Mouse (Mus musculus): ENCODE measurements around the gene Rsu1.
"Not testable (repeated sequence)": the region's sequence is repeated elsewhere in the genome, so short reads cannot be mapped to it uniquely, and the experiment has no call there.

The Rsu1 gene

DNA sequence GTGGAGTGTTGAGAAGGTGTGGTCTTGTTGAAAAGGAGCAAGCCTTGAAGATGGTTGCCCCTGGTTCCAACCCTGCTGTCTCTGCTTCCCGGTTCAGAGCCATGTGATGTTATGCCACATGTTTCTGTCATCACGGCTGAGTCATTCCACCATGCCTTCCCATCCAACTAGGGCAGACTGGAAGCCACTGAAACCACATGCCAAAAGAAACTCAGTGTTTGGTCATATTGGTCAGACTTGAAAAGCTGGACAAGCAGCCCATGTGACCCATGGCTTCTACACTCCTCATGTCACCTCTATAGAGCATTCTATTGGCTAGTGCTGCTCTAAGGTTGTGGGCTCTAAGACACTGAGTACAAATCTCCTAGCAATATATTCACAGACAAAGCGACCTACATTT lies 41.5 kb downstream of the Rsu1 start:
- in situ Hi-C loops (cut with MboI, MseI): no loop called here

- in situ Hi-C loops (cut with MboI, MseI): no loop called here
These were observed 45.2 kb downstream of the Rsu1 start for GRCm38 (mm10) chr2:13226031-13226430.

DNA sequence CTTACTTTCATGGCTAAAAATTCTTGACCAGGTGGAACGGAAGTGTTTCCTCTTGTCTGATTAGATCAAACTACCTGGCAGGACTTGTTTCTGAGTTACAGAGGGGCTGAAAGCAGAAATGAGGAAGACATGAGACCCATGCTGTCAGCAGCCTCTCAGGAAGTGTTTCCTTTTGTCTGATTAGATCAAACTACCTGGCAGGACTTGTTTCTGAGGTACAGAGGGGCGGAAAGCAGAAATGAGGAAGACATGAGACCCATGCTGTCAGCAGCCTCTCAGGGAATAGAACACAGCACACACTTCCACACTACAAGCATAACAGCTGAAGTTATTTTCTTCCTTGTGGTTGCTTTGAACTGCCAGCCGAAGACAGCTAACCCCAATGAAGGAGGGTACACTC lies 46.7 kb downstream of the Rsu1 start:
- in situ Hi-C loops (cut with MboI, MseI): no loop called here

DNA sequence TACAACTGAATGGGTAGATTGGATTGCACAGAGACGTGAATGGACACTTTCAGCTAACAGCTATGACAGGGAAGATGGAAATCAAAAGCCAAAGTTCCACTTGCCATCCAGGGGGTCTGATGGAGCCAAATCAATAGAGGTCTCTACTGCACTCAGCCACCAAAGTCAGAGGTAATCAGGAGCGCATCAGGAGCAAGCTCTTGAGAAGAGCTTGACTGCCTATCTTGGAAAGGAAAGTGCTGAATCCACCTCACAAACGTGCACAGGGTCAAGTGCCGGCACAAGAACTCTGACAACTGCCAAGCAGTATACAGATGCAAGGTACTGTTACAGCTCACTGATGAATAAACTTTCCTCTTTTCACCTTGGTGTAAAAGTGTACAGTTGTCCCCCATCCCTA lies 47.8 kb downstream of the Rsu1 start:
- in situ Hi-C loops (cut with MboI, MseI): no loop called here

- in situ Hi-C loops (cut with MboI, MseI): no loop called here
These were observed 51.1 kb downstream of the Rsu1 start for GRCm38 (mm10) chr2:13220141-13220540.

GRCm38 (mm10) chr2:13218112-13218511 lies 53.1 kb downstream of the Rsu1 start:
- in situ Hi-C loops (cut with MboI, MseI): no loop called here

DNA sequence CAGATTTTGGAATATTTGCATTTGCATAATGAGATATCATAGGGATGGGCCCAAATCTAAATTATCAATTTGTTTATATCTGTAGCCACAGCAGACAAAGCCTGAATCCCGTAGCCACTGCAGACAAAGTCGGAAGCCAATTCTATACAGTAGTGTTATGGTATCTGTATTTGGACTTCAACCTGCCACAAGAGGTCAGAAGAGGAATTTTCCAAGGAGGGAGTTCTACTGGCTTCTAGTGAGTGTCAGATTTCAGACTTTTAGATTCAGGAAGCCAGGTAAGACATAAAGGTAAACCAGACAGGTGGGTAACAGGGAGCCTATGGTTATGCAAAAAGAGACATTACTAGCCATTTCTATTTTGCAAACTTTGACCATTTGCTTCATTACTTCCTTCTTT lies 64.4 kb downstream of the Rsu1 start:
- in situ Hi-C loops (cut with MboI, MseI): no loop called here

GRCm38 (mm10) chr2:13206367-13206766 lies 64.8 kb downstream of the Rsu1 start:
- in situ Hi-C loops (cut with MboI, MseI): no loop called here

DNA sequence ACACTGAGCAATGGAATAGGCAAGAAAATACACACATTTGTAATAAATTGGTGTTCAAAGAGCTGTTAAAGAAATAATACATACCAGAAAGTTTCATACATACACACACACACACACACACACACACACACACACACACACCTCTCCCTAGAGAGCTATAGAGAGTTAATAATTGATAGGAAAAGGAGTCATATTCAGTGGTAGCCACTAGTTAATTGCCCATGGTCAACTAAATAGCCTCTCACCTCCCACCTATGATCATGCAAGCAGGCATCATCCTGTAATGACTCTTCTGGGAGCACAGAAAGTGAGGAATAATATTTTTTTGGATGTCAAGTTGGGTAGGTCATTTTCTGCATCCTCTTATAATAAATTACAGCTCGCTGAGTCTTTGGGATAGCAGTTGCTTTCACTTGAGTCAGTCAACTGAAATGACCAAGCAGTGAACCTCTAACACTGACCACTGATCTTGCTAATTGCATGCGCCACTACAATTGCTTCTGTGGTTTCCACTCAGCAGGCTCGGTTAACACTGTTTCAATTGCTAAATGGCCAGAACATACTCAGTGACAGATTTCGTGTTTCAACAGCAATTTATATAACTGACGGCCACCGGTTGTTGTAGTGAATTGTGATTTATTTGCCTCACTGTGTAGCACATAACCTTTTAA lies 68.3 kb downstream of the Rsu1 start:
- in situ Hi-C loops (cut with MboI, MseI): no loop called here

DNA sequence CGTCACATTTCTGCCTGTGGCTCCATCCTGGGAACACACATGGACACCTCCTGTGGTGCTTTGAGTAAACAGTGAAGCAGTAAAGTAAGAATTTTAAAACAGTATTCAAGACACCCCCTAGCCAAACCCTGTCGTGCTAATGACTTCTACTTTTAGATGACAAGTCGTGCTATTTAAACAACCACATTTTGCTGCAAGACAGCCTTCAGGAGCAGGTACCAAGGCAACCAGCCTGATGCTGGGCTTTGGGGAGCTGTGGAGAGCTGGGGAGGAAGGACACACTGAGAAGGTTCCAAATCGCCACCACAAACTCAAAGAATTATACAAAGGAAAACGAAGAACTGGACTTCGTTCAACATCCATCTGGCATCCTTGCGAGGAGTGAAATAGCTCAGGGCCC lies 71.5 kb downstream of the Rsu1 start:
- in situ Hi-C loops (cut with MboI, MseI): no loop called here

DNA sequence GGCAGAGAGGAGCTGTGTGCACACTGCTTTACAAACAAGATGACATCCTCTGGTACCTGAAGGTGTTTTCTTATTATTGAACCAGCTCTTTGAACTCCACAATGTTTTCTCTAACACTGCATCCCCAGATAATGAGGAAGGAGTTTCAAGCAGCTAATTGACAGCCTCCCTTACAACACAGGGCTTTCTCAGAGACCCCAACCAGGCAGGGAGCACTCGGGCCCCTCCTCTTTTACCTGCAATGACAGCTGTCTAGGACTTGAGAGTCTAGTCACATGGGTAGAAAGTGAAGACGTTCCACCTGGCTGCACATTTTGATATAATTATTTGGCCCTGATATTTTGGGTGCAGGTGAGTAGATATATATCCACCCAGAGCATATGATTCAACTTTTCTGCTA lies 72.2 kb downstream of the Rsu1 start:
- in situ Hi-C loops (cut with MboI, MseI): no loop called here

DNA sequence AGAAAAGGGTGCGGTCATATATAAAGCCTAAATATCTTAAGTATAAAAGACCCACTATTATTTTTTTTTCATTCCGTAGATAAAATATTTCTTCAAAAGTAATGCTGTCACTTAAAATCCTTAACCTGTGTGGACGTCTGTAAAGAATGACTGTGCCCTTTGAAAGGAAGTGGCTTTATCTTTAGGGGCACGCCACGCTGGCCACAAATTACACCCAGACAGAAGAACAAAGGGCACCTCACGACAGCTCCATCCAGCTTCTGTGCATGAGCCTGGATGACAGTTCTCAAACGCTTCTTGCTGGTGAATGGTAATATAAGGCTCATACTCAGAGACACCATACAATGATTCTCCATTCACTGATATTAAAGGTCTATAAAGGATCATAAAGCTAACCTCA lies 75.7 kb downstream of the Rsu1 start:
- in situ Hi-C loops (cut with MboI, MseI): no loop called here

DNA sequence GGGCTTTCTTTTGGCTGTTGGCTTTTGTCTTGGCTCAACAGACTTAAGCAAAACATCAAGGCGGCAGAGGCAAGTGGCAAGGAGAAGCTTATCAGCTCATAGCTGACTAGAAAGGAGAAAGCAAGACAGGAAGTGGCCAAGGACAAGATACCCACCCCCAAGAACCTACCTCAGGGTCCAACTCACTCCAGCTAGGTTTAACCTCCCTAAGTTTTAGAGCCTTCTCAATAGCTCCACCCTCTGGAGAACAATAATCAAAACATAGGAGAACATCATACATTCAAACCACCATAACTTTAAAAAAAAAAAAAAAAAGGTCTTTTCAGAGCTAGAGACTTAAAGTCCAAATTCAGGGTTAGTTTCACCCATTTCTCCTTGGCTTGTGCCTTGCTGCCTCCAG lies 79.1 kb downstream of the Rsu1 start:
- in situ Hi-C loops (cut with MboI, MseI): no loop called here

DNA sequence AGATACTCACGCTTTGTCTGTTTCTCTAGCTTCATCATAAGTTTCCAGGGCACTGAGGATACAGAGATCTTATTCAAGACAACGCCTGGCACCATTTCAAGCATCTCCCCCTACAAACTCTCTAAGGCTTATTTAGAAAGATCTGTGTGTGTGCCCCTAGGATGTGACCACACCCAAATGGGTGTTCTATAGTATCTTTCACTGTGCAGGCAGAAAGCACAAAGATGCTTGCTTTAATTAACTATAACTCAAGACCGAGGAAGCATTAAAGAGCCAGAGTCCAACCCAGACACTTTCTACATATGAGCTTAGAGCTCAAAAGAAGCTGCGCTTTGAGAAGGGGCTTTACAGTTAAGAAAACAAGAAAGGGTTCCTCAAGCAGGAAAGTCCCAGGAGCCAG lies 80.4 kb downstream of the Rsu1 start:
- in situ Hi-C loops (cut with MboI, MseI): no loop called here

GRCm38 (mm10) chr2:13188831-13189495 lies 82.3 kb downstream of the Rsu1 start:
- in situ Hi-C loops (cut with MboI, MseI): no loop called here

DNA sequence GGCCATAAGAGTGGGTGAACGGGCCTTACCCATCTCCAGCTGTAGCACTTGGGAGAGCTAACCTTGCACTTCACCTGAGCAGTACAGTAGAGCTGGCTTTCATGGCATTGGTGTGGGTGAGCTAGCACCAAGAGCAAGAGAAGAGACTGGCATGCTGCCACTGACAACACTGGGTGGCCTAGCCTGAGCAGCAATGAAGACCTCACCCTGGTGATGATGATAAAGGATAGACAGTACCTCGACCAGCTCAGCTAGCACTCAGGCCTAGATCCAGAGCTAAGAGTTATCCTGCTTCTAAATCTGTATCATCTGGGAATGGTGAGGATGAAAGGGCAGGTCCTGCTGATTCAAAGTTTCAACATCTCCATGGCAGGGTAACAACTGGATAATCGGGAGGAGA lies 88.1 kb downstream of the Rsu1 start:
- in situ Hi-C loops (cut with MboI, MseI): no loop called here

DNA sequence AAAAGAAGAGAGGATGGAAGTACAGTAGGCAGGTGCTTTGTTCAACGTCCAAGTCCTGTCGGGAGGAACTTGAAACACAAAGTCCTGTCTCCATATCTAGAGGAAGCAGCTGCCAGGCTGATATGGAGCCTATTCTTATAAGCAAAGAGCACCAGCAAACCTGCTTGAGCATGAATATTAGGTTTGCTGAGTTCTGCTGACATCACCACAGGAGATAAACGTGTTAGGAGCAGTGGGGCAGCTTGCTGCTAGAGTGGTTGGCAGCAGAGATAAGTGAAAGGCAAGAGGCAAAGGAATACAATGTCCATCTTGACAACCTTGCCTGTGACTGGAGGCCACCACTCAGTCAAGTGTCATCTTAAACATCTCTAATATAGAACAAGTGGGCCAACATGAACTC lies 89.3 kb downstream of the Rsu1 start:
- in situ Hi-C loops (cut with MboI, MseI): not testable (repeated sequence)

DNA sequence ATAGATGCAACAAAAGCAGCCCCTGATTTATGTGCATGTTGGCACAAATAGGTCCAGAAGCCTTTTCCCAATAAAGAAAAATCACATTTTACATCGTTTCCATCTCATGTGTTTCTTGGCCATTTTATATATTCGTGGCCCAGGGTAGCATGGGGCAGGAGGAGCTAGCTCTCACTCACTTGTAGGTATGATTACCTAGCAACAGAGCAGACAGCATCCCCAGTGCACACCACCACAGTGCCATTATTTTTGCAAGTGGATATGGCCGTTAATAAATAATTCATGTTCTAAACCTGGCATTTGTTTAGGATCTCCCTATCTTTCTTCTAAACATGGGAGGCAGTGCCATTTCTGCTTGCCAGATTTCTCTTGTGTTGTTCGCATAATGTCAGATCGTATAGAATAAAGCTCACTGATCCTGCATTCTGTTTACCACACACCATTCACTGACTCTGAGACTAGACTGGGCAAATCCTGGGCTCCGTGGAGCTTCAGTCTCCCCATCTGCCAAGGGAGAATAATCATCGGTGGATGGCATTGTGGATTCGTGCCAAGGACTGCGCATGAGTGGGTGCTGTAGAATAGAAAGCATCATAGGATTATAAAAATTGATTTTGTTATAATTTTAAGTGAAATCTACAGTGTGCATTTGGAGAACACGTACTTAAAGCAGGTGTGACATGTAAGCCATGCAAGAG lies 93.4 kb downstream of the Rsu1 start:
- in situ Hi-C loops (cut with MboI, MseI): no loop called here

GRCm38 (mm10) chr2:13176304-13176620 lies 95.0 kb downstream of the Rsu1 start:
- in situ Hi-C loops (cut with MboI, MseI): no loop called here

GRCm38 (mm10) chr2:13175536-13176303 lies 95.5 kb downstream of the Rsu1 start:
- in situ Hi-C loops (cut with MboI, MseI): no loop called here

- in situ Hi-C loops (cut with MboI, MseI): no loop called here
These were observed 96.8 kb downstream of the Rsu1 start for GRCm38 (mm10) chr2:13174461-13174860.

DNA sequence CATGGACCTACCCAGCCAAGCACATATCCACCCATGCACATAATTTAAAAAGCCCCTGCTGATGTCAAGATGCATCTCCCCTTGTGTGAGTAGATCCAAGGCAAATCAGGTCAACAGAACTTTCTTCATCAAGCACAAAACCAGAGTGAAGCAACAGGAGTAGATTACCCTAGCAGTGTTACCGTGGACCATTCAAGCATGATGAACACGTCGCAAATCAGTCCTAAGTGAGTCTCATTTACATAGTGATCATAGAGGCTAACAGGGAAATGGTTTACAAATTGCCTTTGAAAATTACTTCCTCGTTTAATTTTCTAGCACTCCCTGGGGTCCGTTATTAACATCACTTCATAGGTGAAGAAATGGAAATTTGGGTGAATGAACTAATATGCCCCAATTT lies 100.6 kb downstream of the Rsu1 start:
- in situ Hi-C loops (cut with MboI, MseI): no loop called here

DNA sequence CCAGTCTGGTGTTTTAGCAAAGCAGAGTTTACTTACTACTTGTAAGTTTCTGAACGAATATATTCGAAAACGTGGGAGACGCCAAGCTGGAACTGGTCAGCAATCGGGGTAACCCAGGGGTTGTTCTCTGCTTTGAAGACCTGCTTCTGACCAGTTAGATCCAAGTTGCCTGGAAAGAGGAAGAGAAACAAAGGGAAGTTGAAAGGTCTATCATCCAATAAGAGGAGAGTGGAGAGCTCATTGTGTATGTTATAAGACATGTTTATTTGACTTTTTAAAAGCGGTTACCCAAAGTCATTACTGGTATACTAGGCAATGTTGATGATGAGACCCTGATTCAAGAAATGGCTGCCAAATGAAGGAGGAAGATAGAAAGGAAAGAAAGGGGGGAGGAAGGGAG lies 101.3 kb downstream of the Rsu1 start:
- in situ Hi-C loops (cut with MboI, MseI): no loop called here

All from T-helper 1 cell (primary cell).